Mouse (Mus musculus) midbrain, embryonic 16.5 days (tissue): ENCODE measurements around the gene Nyx. TPM values are rescaled to one million over a fixed set of nuclear protein-coding genes. Genes with fewer than 3 reads are reported as not detected.

Experiments used
- ATAC-seq: fragments of 200-750 bp; cut with Nextera tagmentation; 2 replicates; pipeline ENCODE4 v1.8.0; 2017; ENCODE audit warnings: moderate TSS enrichment
- H3K27ac ChIP-seq: fragments of 300-500 bp; sonication (generic); 2 replicates; pipeline ENCODE4 v1.5.1; 2014; ENCODE audit warnings: mild to moderate bottlenecking, low read length, mixed read lengths
- H3K27me3 ChIP-seq: fragments of 300-500 bp; sonication (generic); 2 replicates; pipeline ENCODE4 v1.6.1; 2014; ENCODE audit warnings: low read depth, low read length, mixed read lengths; ENCODE audit not compliant: control insufficient read depth, insufficient read depth
- H3K36me3 ChIP-seq: fragments of 300-500 bp; sonication (generic); 2 replicates; pipeline ENCODE4 v1.6.1; 2014; ENCODE audit warnings: mild to moderate bottlenecking, low read length, moderate library complexity, mixed read lengths; ENCODE audit not compliant: control insufficient read depth, insufficient read depth
- H3K4me1 ChIP-seq: fragments of 300-500 bp; sonication (generic); 2 replicates; pipeline ENCODE4 v1.6.1; 2014; ENCODE audit warnings: mild to moderate bottlenecking, low read length, mixed read lengths; ENCODE audit not compliant: control insufficient read depth, insufficient read depth
- H3K4me2 ChIP-seq: fragments of 300-500 bp; sonication (generic); 2 replicates; pipeline ENCODE4 v1.6.1; 2014; ENCODE audit warnings: mild to moderate bottlenecking, low read length, mixed read lengths
- H3K4me3 ChIP-seq: fragments of 300-500 bp; sonication (generic); 2 replicates; pipeline ENCODE4 v1.5.1; 2014; ENCODE audit warnings: low read depth, mild to moderate bottlenecking, low read length, moderate library complexity, mixed read lengths
- H3K9ac ChIP-seq: fragments of 300-500 bp; sonication (generic); 2 replicates; pipeline ENCODE4 v1.6.1; 2014; ENCODE audit warnings: low read depth, low read length, mixed read lengths
- H3K9me3 ChIP-seq: fragments of 300-500 bp; sonication (generic); replicated peaks from 2 replicates; pipeline ENCODE4 v1.6.1; 2014; ENCODE audit warnings: mild to moderate bottlenecking, low read length, mixed read lengths; ENCODE audit not compliant: control insufficient read depth, poor library complexity, severe bottlenecking
- WGBS: fragments of 180-500 bp; shearing (Covaris S2); extraction: QIAGEN DNeasy Blood & Tissue Kit; methylation state at CpG from one replicate; pipeline ENCODE4 v1.1.7; 2014; 5-methylcytosine and 5-hydroxymethylcytosine counted together
- polyA plus RNA-seq: library from polyadenylated mRNA; unstranded; fragments of >200 nt; fragmentation: Nextera tagmentation; extraction: Ambion mirVana; gene quantifications from 2 replicates; pipeline ENCODE4 v1.2.1, GENCODE M21; 2015

The Nyx gene
- polyA plus RNA-seq, 1 experiment from 2014 or later: 0.23 TPM

DNA sequence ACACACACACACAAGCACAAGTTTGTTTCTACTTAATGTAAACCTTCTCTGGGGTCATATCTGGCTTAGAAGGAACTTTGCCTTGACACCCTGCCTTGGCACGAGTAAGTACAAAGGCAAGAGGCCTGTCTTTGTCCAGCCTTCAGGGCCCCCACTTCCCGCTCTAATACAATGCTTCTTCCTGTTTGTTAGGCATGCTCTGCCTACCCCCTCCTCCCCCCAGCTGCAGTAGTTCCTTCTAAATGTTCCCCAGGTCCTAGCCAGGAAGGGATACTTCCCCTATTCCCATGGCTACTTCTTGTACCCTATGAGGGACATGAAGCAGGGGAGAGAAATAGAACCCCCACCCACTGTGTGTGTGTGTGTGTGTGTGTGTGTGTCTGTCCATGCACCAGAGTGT, 40.5 kb downstream of the Nyx start:
- H3K36me3 ChIP-seq: no peaks in the 10 kb centered on the region
- H3K27ac ChIP-seq: no peak overlapping the region
- H3K4me2 ChIP-seq: no peak overlapping the region
- no peak overlapping the region for H3K9ac ChIP-seq
- no peaks in the 10 kb centered on the region for H3K4me1 ChIP-seq
- no peaks in the 10 kb centered on the region for H3K9me3 ChIP-seq
- no peak overlapping the region for H3K4me3 ChIP-seq
- ATAC-seq: no peak
- H3K27me3 ChIP-seq: no peaks in the 10 kb centered on the region
- WGBS: 54% methylated on average over 2 of the region's 2 CpGs

DNA sequence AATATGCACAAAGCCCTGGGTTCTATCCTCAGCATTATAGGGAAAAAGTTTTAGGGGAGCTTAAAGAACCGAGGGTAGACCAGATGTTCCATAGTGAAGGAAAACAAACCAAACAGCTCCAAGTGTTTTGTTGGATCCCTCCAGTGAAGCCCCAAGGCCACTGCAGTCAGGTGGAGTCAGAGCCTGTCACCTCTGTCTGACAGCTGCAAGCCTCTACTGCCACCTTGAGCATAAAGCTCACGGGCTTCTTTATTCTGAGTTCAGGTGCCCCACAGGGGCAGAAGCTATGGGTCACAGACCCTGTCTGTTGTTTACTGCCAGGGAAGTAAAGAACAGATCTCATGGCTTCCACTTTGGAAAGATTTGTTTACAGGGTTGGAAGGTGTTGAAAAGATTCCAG, 47.2 kb downstream of the Nyx start:
- no peaks in the 10 kb centered on the region for H3K9me3 ChIP-seq
- no peaks in the 10 kb centered on the region for H3K27me3 ChIP-seq
- H3K27ac ChIP-seq: no peak overlapping the region
- no peaks in the 10 kb centered on the region for H3K36me3 ChIP-seq
- no peak for ATAC-seq
- H3K9ac ChIP-seq: no peak overlapping the region
- no peak overlapping the region for H3K4me3 ChIP-seq
- 54% methylated on average over 2 of the region's 2 CpGs for WGBS
- H3K4me2 ChIP-seq: no peak overlapping the region
- no peaks in the 10 kb centered on the region for H3K4me1 ChIP-seq

DNA sequence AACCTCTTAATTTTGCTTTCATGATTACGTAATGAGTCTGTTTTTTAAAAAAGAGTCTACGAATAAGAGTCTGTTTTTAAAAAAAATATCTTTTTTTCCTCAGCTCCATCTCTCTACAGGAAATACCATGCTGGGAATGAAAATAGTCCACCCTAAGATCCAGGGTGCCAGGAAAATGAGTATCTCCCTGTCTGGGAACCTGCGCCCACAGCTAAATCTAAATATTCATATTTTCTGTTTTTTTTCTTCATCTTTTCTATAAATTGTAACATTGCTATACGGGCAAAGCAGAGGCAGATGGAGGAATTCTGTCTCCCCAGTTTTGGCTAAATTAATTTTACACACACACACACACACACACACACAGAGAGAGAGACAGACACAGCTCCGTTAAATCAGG, 48.0 kb downstream of the Nyx start:
- no peak overlapping the region for H3K4me3 ChIP-seq
- ATAC-seq: no peak
- no peak overlapping the region for H3K9ac ChIP-seq
- H3K4me1 ChIP-seq: no peaks in the 10 kb centered on the region
- H3K36me3 ChIP-seq: no peaks in the 10 kb centered on the region
- no peaks in the 10 kb centered on the region for H3K9me3 ChIP-seq
- no peak overlapping the region for H3K4me2 ChIP-seq
- no peaks in the 10 kb centered on the region for H3K27me3 ChIP-seq
- H3K27ac ChIP-seq: no peak overlapping the region
- 84% methylated on average over 5 of the region's 5 CpGs for WGBS

DNA sequence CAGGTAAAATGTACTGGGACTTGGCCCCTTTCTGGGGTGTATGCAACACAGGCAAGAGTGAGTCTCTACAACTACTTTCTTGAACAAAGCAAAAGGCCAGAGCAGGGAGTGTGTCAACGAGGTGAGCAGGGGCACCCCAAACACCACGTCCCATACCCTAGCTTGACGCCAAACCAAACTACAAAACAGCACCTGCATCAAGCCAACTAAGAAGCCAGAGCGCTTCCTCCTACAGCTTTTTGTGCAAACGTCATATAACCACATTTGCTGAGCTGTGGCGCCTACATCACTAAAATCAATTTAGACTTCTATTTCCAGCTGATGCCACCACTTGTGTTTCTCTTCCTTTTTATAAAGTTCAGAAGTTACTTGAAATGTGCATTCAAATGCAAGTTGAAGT, 50.5 kb downstream of the Nyx start:
- no peaks in the 10 kb centered on the region for H3K9me3 ChIP-seq
- H3K9ac ChIP-seq: no peak overlapping the region
- WGBS: 92% methylated on average over 6 of the region's 6 CpGs
- H3K36me3 ChIP-seq: no peaks in the 10 kb centered on the region
- H3K27ac ChIP-seq: no peak overlapping the region
- H3K4me3 ChIP-seq: no peak overlapping the region
- H3K27me3 ChIP-seq: no peaks in the 10 kb centered on the region
- H3K4me2 ChIP-seq: no peak overlapping the region
- ATAC-seq: no peak
- H3K4me1 ChIP-seq: no peaks in the 10 kb centered on the region

DNA sequence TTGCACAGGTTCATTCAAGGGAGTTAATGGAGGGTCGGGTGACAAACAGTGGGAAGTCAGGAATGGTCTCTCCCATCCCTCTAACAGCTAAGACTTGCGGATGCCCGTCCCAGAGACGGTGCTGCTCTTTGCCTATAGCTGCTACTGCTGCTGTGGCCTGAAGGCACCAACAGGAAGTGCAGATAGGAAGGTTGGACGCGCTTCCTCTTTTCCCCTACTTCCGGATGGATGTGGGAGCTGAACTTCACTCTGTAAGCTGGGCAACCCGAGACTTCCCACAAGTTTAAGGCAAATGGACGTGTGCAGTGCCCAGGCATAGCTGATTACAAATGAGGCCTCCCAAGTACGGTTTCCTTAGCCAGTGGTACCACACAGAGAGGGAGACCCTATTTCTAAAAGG, 52.1 kb downstream of the Nyx start:
- WGBS: 75% methylated on average over 10 of the region's 10 CpGs
- peak overlapping the region; percentile 55 for H3K27ac ChIP-seq

DNA sequence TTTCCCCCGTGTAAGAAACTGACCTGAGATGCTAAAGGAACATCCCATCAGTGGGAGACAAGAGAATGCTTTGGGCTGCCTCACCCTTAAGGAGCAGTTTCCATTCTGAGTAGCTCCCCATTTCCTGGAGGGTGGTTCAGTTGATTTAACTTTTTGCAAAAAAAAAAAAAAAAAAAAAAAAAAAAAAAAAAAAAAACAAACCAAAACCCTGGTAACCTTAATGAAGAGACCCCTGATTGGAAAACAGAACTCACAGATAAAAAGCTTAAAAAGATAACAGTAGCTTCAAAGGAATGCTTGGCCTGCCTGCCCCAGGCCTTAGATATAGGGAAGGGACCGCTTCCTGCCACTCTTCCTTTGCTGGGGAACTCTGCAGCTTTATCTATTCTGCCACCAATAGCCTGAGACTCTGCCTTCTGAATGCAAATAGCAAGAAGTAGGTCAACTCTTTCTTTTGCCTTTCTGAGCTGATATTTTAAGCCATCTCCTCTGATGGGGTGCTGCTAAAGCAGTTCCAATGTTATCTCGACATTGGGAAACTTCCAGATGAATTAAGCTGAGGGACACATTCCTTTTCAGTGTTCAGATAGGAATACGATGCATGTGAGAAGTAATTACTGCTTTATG, 53.0 kb downstream of the Nyx start:
- Histone ChIP-seq H3K4me3 (no peak overlapping the region), H3K36me3 (no peaks in the 10 kb centered on the region), H3K9me3 (no peaks in the 10 kb centered on the region), H3K27me3 (no peaks in the 10 kb centered on the region), H3K4me2 (no peak overlapping the region), H3K27ac (peak overlapping the region; percentile 55), H3K4me1 (no peaks in the 10 kb centered on the region), H3K9ac (no peak overlapping the region)
- ATAC-seq: peak; percentile 57; the same call in 1 of the 2 replicates
- 67% methylated on average over 4 of the region's 4 CpGs for WGBS

More for the DNA sequence above, 52.1 kb downstream of the Nyx start:
- Histone ChIP-seq H3K9ac (no peak overlapping the region), H3K4me2 (no peak overlapping the region), H3K4me3 (no peak overlapping the region), H3K4me1 (no peaks in the 10 kb centered on the region), H3K9me3 (no peaks in the 10 kb centered on the region), H3K36me3 (no peaks in the 10 kb centered on the region), H3K27me3 (no peaks in the 10 kb centered on the region)
- ATAC-seq: no peak

DNA sequence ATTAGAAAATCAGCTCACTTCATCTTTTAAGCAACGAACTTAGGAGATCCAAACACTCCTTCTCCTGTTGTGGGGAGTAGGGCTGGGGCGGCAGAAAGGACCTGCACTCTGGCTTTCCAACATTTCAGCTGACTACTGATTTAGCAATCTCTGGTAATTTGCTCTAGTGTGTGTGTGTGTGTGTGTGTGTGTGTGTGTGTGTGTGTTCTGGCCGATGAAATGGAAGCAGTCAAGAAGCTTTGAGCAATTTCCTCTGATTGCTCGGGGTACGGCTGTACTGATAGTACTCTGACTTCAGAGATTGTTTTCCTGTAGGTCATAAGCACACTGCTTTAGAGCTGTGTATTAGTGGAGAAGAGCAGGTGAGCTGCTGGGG, 53.5 kb downstream of the Nyx start:
- Histone ChIP-seq H3K4me1 (no peaks in the 10 kb centered on the region), H3K36me3 (0 out of 2 replicates have a peak, but pooled peaks cover 2% of the 10 kb centered on the region), H3K9me3 (no peaks in the 10 kb centered on the region), H3K27ac (peak overlapping the region; percentile 18), H3K9ac (no peak overlapping the region), H3K27me3 (0 out of 2 replicates have a peak, but pooled peaks cover 2% of the 10 kb centered on the region), H3K4me3 (no peak overlapping the region), H3K4me2 (no peak overlapping the region)
- WGBS: 76% methylated on average over 5 of the region's 5 CpGs
- peak; percentile 49; the same call in 1 of the 2 replicates for ATAC-seq

DNA sequence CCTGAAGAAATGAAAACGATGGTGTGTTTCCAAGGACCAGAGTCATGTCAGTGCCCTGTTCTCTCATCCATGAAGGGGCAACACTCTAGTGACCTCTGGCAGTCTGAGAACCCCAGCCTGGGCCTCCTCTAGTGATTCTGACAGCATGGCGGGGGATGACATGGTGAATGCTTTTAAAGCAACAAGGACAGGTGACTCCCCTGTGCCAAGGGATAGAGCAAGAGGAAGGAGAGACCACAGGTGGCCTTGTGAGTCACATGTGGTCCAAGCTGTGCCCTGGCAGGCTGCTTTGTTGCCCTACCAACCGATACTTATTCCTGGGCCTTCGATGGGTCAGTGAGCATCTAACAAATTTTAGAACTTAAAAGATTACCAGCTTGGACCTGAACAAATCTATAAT, 54.7 kb downstream of the Nyx start:
- Histone ChIP-seq H3K4me2 (no peak overlapping the region), H3K9ac (no peak overlapping the region), H3K27ac (no peak overlapping the region), H3K9me3 (no peaks in the 10 kb centered on the region), H3K4me3 (no peak overlapping the region), H3K36me3 (peaks cover 5% of the 10 kb centered on the region; the same call in 1 of the 2 replicates), H3K27me3 (0 out of 2 replicates have a peak, but pooled peaks cover 2% of the 10 kb centered on the region), H3K4me1 (no peaks in the 10 kb centered on the region)
- WGBS: 84% methylated on average over 4 of the region's 4 CpGs
- ATAC-seq: no peak

DNA sequence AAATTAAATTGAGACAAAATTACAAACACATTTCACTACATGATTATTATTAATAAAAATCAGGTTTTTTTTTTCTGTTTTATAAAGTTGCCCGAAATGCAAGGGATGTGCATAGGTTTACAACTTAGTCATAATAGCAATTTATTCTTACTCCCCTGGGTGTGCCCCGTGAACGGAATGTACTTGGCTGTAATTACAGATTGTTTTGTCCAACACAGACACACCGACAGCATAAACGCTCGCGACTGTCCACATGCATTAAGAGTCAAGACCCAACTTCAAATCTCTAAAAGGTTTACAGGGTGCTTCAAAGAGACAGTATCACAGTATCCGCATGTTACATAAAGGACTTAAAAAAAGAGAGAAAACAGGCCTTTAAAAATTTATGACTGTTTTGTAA, 55.4 kb downstream of the Nyx start:
- 84% methylated on average over 8 of the region's 8 CpGs for WGBS
- no peak for ATAC-seq
- peaks cover 5% of the 10 kb centered on the region; the same call in 1 of the 2 replicates for H3K36me3 ChIP-seq
- H3K27ac ChIP-seq: no peak overlapping the region
- no peak overlapping the region for H3K9ac ChIP-seq
- H3K4me2 ChIP-seq: no peak overlapping the region
- H3K27me3 ChIP-seq: 0 out of 2 replicates have a peak, but pooled peaks cover 2% of the 10 kb centered on the region
- no peak overlapping the region for H3K4me3 ChIP-seq
- no peaks in the 10 kb centered on the region for H3K4me1 ChIP-seq
- no peaks in the 10 kb centered on the region for H3K9me3 ChIP-seq
